Mouse (Mus musculus): ENCODE measurements around the gene Nbas. TPM values are rescaled to one million over a fixed set of nuclear protein-coding genes. Genes with fewer than 3 reads are reported as not detected.

The Nbas gene
- polyA plus RNA-seq, 1 experiment: 10.5 TPM

DNA sequence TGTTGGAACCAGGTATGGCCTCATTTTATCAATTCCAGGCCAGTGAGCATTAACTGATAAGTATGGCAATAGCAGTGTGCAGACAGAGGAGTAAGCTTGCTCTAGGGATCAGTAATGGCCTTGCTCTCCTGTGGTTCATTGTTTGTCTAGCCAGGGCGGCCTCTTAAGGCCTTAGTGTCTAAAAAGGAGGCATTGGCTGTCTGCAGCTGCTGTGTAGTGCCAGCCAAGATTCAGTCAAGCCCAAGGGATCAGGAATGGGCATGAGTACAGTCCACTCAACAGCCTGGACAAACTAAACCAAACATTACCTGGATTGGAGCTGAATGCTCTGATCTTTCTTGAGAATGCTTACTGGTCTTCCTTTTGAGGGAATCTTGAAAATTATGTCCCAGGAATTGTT is 120.7 kb downstream of the Nbas start:
- H3K79me3 ChIP-seq (ENCODE audit: low read depth): no peaks in the 10 kb centered on the region
- no peak overlapping the region for H3ac ChIP-seq (ENCODE audit: control insufficient read depth, insufficient read length, low read depth)
- H3K79me2 ChIP-seq (ENCODE audit: control insufficient read depth, insufficient read depth): no peaks in the 10 kb centered on the region
- peaks cover 24% of the 10 kb centered on the region for H3K36me3 ChIP-seq (ENCODE audit: control insufficient read depth, insufficient read depth)
- TF ChIP-seq MYOD1 (IDR thresholded peaks at IDR 0.05; ENCODE audit: control insufficient read depth, insufficient read length, low read depth) (no peak), CTCF (IDR thresholded peaks at IDR 0.05; ENCODE audit: control insufficient read depth, insufficient read depth, insufficient read length) (no peak), FOSL1 (IDR thresholded peaks at IDR 0.05; ENCODE audit: insufficient read depth, low read length, poor library complexity, severe bottlenecking) (no peak), USF1 (IDR thresholded peaks at IDR 0.05; ENCODE audit: low read depth) (no peak), CEBPB (IDR thresholded peaks at IDR 0.05; ENCODE audit: low read depth) (no peak), MYOG (IDR thresholded peaks at IDR 0.05; ENCODE audit: control insufficient read depth, extremely low read depth, insufficient read length) (no peak), MAX (IDR thresholded peaks at IDR 0.05) (no peak)
- no peak overlapping the region for H3K4me3 ChIP-seq (ENCODE audit: insufficient read depth, poor library complexity, severe bottlenecking)
- H3K27me3 ChIP-seq (ENCODE audit: control insufficient read depth, insufficient read depth, insufficient read length): no peaks in the 10 kb centered on the region

DNA sequence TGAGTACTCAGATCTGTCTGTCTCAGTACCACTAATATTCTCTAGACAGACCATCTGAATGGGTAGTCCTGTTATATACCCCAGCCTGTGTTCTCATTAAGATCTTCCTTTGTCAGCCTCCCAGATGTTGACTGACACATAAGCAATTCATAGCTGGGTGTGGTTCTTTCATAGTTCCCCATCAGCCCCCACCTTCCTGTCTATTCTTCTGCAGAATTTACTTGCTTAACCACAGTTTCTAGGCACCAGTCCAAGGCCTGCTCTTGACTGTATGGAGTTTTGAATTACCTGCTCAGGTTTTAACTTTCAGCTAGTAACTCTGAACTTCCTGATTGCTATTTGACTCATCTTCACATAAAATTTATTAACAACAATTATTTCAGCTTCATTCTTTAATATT is 141.3 kb downstream of the Nbas start:
- no peak for TF ChIP-seq CTCF (IDR thresholded peaks at IDR 0.05; ENCODE audit: control insufficient read depth, insufficient read depth, insufficient read length)
- no peak for TF ChIP-seq FOSL1 (IDR thresholded peaks at IDR 0.05; ENCODE audit: insufficient read depth, low read length, poor library complexity, severe bottlenecking)
- no peak for TF ChIP-seq USF1 (IDR thresholded peaks at IDR 0.05; ENCODE audit: low read depth)
- no peak for TF ChIP-seq MYOD1 (IDR thresholded peaks at IDR 0.05; ENCODE audit: control insufficient read depth, insufficient read length, low read depth)
- TF ChIP-seq MAX (IDR thresholded peaks at IDR 0.05): no peak
- TF ChIP-seq MYOG (IDR thresholded peaks at IDR 0.05; ENCODE audit: control insufficient read depth, extremely low read depth, insufficient read length): no peak
- TF ChIP-seq CEBPB (IDR thresholded peaks at IDR 0.05; ENCODE audit: low read depth): no peak
- no peaks in the 10 kb centered on the region for H3K79me3 ChIP-seq (ENCODE audit: low read depth)
- H3K4me3 ChIP-seq (ENCODE audit: insufficient read depth, poor library complexity, severe bottlenecking): no peak overlapping the region
- H3K79me2 ChIP-seq (ENCODE audit: control insufficient read depth, insufficient read depth): no peaks in the 10 kb centered on the region
- H3K27me3 ChIP-seq (ENCODE audit: control insufficient read depth, insufficient read depth, insufficient read length): no peaks in the 10 kb centered on the region
- H3K36me3 ChIP-seq (ENCODE audit: control insufficient read depth, insufficient read depth): peaks cover 19% of the 10 kb centered on the region
- no peak overlapping the region for H3ac ChIP-seq (ENCODE audit: control insufficient read depth, insufficient read length, low read depth)

- TF ChIP-seq CEBPB (IDR thresholded peaks at IDR 0.05; ENCODE audit: low read depth): no peak
- TF ChIP-seq MYOD1 (IDR thresholded peaks at IDR 0.05; ENCODE audit: control insufficient read depth, insufficient read length, low read depth): no peak
- no peak for TF ChIP-seq CTCF (IDR thresholded peaks at IDR 0.05; ENCODE audit: control insufficient read depth, insufficient read depth, insufficient read length)
- TF ChIP-seq MAX (IDR thresholded peaks at IDR 0.05): no peak
- no peak for TF ChIP-seq FOSL1 (IDR thresholded peaks at IDR 0.05; ENCODE audit: insufficient read depth, low read length, poor library complexity, severe bottlenecking)
- no peak for TF ChIP-seq MYOG (IDR thresholded peaks at IDR 0.05; ENCODE audit: control insufficient read depth, extremely low read depth, insufficient read length)
- TF ChIP-seq USF1 (IDR thresholded peaks at IDR 0.05; ENCODE audit: low read depth): no peak
- H3K36me3 ChIP-seq (ENCODE audit: control insufficient read depth, insufficient read depth): peaks cover 19% of the 10 kb centered on the region
- no peaks in the 10 kb centered on the region for H3K27me3 ChIP-seq (ENCODE audit: control insufficient read depth, insufficient read depth, insufficient read length)
Measured at GRCm38 (mm10) chr12:13418651-13419050, 149.7 kb downstream of the Nbas start.

GRCm38 (mm10) chr12:13430219-13430618 is 161.3 kb downstream of the Nbas start:
- TF ChIP-seq MYOG (IDR thresholded peaks at IDR 0.05; ENCODE audit: control insufficient read depth, extremely low read depth, insufficient read length) (no peak), CEBPB (IDR thresholded peaks at IDR 0.05; ENCODE audit: low read depth) (no peak), CTCF (IDR thresholded peaks at IDR 0.05; ENCODE audit: control insufficient read depth, insufficient read depth, insufficient read length) (no peak), FOSL1 (IDR thresholded peaks at IDR 0.05; ENCODE audit: insufficient read depth, low read length, poor library complexity, severe bottlenecking) (no peak), MAX (IDR thresholded peaks at IDR 0.05) (no peak), USF1 (IDR thresholded peaks at IDR 0.05; ENCODE audit: low read depth) (no peak), MYOD1 (IDR thresholded peaks at IDR 0.05; ENCODE audit: control insufficient read depth, insufficient read length, low read depth) (no peak)
- Histone ChIP-seq H3K4me3 (ENCODE audit: insufficient read depth, poor library complexity, severe bottlenecking) (no peak overlapping the region), H3K27me3 (ENCODE audit: control insufficient read depth, insufficient read depth, insufficient read length) (no peaks in the 10 kb centered on the region)

More at GRCm38 (mm10) chr12:13418651-13419050, 149.7 kb downstream of the Nbas start:
- no peak overlapping the region for H3ac ChIP-seq (ENCODE audit: control insufficient read depth, insufficient read length, low read depth)
- no peaks in the 10 kb centered on the region for H3K79me3 ChIP-seq (ENCODE audit: low read depth)
- H3K4me3 ChIP-seq (ENCODE audit: insufficient read depth, poor library complexity, severe bottlenecking): no peak overlapping the region
- H3K79me2 ChIP-seq (ENCODE audit: control insufficient read depth, insufficient read depth): no peaks in the 10 kb centered on the region

DNA sequence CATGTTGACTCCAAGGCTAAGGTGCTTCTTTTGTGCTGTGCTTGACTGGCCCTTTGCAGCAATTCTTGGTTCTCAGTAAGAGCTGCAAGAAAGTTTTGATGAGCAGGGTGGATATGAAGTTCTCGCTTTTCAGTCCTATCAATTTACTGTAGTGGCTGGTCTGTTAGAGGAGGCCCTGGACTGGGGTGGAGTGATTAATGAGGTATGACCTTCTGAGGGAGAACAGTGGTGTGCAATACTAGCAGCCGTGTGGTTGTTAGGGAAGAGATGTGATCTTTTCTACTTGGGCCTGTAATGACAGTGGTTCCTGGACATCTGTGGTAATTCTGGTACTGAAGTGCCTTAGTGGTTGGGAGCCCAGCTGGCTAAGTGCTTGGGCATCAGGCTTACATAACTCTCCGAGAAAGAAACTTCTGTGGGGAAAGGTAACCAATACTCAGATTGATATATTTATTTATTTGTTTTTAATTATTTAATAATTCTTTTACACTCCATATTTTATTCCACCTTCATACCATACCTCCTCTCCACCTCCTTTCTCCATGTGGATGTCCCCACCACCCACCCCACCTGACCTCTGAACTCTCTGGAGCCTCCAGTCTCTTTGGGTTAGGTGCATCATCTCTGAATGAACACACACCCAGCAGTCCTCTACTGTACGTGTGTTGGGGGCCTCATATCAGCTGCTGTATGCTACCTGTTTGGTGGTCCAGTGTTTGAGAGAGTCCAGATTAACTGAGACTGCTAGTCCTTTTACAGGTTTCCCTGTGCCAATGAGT is 175.9 kb downstream of the Nbas start:
- Histone ChIP-seq H3K79me2 (ENCODE audit: control insufficient read depth, insufficient read depth) (no peaks in the 10 kb centered on the region), H3K4me3 (ENCODE audit: insufficient read depth, poor library complexity, severe bottlenecking) (no peak overlapping the region), H3K79me3 (ENCODE audit: low read depth) (no peaks in the 10 kb centered on the region), H3K27me3 (ENCODE audit: control insufficient read depth, insufficient read depth, insufficient read length) (no peaks in the 10 kb centered on the region), H3ac (ENCODE audit: control insufficient read depth, insufficient read length, low read depth) (no peak overlapping the region), H3K36me3 (ENCODE audit: control insufficient read depth, insufficient read depth) (peaks cover 4% of the 10 kb centered on the region)
- TF ChIP-seq CTCF (IDR thresholded peaks at IDR 0.05; ENCODE audit: control insufficient read depth, insufficient read depth, insufficient read length) (no peak), USF1 (IDR thresholded peaks at IDR 0.05; ENCODE audit: low read depth) (no peak), MYOD1 (IDR thresholded peaks at IDR 0.05; ENCODE audit: control insufficient read depth, insufficient read length, low read depth) (no peak), MYOG (IDR thresholded peaks at IDR 0.05; ENCODE audit: control insufficient read depth, extremely low read depth, insufficient read length) (no peak), CEBPB (IDR thresholded peaks at IDR 0.05; ENCODE audit: low read depth) (no peak)

More at GRCm38 (mm10) chr12:13430219-13430618, 161.3 kb downstream of the Nbas start:
- H3K79me2 ChIP-seq (ENCODE audit: control insufficient read depth, insufficient read depth): no peaks in the 10 kb centered on the region
- H3ac ChIP-seq (ENCODE audit: control insufficient read depth, insufficient read length, low read depth): no peak overlapping the region
- peaks cover 4% of the 10 kb centered on the region for H3K36me3 ChIP-seq (ENCODE audit: control insufficient read depth, insufficient read depth)
- H3K79me3 ChIP-seq (ENCODE audit: low read depth): no peaks in the 10 kb centered on the region

All from C2C12 (cell line).